Mouse (Mus musculus): ENCODE data around the gene Clta.

DNA sequence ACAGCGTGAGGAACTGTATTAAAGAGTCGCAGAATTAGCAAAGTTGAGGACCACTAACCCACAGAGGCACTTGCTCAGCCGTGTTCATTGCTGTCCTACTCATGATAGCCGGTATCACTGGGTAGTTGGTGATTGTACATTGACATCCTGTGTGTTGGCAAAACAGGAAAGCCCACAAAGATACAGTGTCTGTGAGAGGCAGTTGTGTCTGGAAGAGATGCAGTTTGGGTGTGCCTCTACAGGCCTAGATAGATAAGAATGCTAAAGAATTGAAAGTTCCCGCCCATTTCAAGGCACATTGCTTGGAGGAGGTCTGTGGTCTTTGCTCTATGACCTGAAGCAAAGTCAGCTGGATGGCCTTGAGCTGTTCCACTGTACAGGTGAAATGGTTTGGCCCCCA lies at the start of gene Clta:
- TF ChIP-seq POLR2AphosphoS5 (IDR thresholded peaks at IDR 0.05; ENCODE audit: insufficient replicate concordance, low read depth, low read length), result no peak
- TF ChIP-seq CTCF (IDR thresholded peaks at IDR 0.05; ENCODE audit: low read depth, low read length), result no peak

Measured in G1E (cell line).